Mouse (Mus musculus): ENCODE measurements around the gene C330021F23Rik. TPM values are rescaled to one million over a fixed set of nuclear protein-coding genes. Genes with fewer than 3 reads are reported as not detected.
A peak's percentile ranks its signal among the peaks of the same experiment; 100 is the strongest.

Gene C330021F23Rik
- polyA plus RNA-seq, 1 experiment from 2014 or later = 0.52 TPM

- Histone ChIP-seq H3K9me3 (replicated peaks) (no peaks in the 10 kb centered on the region), H3K9ac (replicated peaks) (0 out of 2 replicates have a peak within 1 kb of the TSS, but pooled peaks have one; percentile 5), H3K4me2 (no peak within 1 kb of the TSS), H3K27me3 (replicated peaks) (peaks cover 10% of the 10 kb centered on the region), H3K4me3 (replicated peaks) (no peak within 1 kb of the TSS), H3K4me1 (peaks cover 15% of the 10 kb centered on the region), H3K36me3 (no peaks in the 10 kb centered on the region), H3K27ac (replicated peaks) (no peak within 1 kb of the TSS)
- no peak for ATAC-seq (ENCODE audit: low FRiP score)
- 58% methylated on average over 1 of the region's 1 CpGs for WGBS
Measured at GRCm38 (mm10) chr8:3625445-3625844, 57.7 kb downstream of the C330021F23Rik start, which contains the start of gene Pcp2. Gene Pcp2, minus strand, starts transcription at chr8:3625545.

GRCm38 (mm10) chr8:3626971-3627370 lies 59.2 kb downstream of the C330021F23Rik start:
- H3K4me2 ChIP-seq = no peak overlapping the region
- peaks cover 20% of the 10 kb centered on the region for H3K4me1 ChIP-seq
- H3K27me3 ChIP-seq (replicated peaks) = peaks cover 10% of the 10 kb centered on the region
- H3K9me3 ChIP-seq (replicated peaks) = no peaks in the 10 kb centered on the region
- no peak overlapping the region for H3K9ac ChIP-seq (replicated peaks)
- H3K4me3 ChIP-seq (replicated peaks) = no peak overlapping the region
- H3K36me3 ChIP-seq = no peaks in the 10 kb centered on the region
- no peak for ATAC-seq (ENCODE audit: low FRiP score)
- no peak overlapping the region for H3K27ac ChIP-seq (replicated peaks)
- 65% methylated on average over 5 of the region's 5 CpGs for WGBS

GRCm38 (mm10) chr8:3628014-3628413 lies 60.2 kb downstream of the C330021F23Rik start:
- no peak overlapping the region for H3K27ac ChIP-seq (replicated peaks)
- peak; percentile 15; the same call in 1 of the 2 replicates for ATAC-seq (ENCODE audit: low FRiP score)
- no peak overlapping the region for H3K4me3 ChIP-seq (replicated peaks)
- H3K4me2 ChIP-seq = no peak overlapping the region
- peaks cover 13% of the 10 kb centered on the region for H3K4me1 ChIP-seq
- peaks cover 10% of the 10 kb centered on the region for H3K27me3 ChIP-seq (replicated peaks)
- no peaks in the 10 kb centered on the region for H3K36me3 ChIP-seq
- H3K9ac ChIP-seq (replicated peaks) = no peak overlapping the region
- H3K9me3 ChIP-seq (replicated peaks) = no peaks in the 10 kb centered on the region
- 26% methylated on average over 5 of the region's 5 CpGs for WGBS

GRCm38 (mm10) chr8:3630647-3631477 lies 63.1 kb downstream of the C330021F23Rik start, which contains the start of gene Stxbp2:
Gene Stxbp2, plus strand, starts transcription at chr8:3630955.
- ATAC-seq (ENCODE audit: low FRiP score) = peak; percentile 82
- 6% methylated on average over 47 of the region's 47 CpGs for WGBS
- H3K4me1 ChIP-seq = peaks cover 13% of the 10 kb centered on the region
- peak within 1 kb of the TSS; percentile 42 for H3K9ac ChIP-seq (replicated peaks)
- no peaks in the 10 kb centered on the region for H3K9me3 ChIP-seq (replicated peaks)
- H3K4me2 ChIP-seq = peak within 1 kb of the TSS; percentile 81
- H3K4me3 ChIP-seq (replicated peaks) = peak within 1 kb of the TSS; percentile 48
- H3K36me3 ChIP-seq = no peaks in the 10 kb centered on the region
- peaks cover 10% of the 10 kb centered on the region for H3K27me3 ChIP-seq (replicated peaks)
- H3K27ac ChIP-seq (replicated peaks) = no peak within 1 kb of the TSS

- no peaks in the 10 kb centered on the region for H3K9me3 ChIP-seq (replicated peaks)
- no peak for ATAC-seq (ENCODE audit: low FRiP score)
- peak overlapping the region; percentile 42; the same call in 1 of the 2 replicates for H3K9ac ChIP-seq (replicated peaks)
- peak overlapping the region; percentile 81 for H3K4me2 ChIP-seq
- peaks cover 10% of the 10 kb centered on the region for H3K27me3 ChIP-seq (replicated peaks)
- H3K4me3 ChIP-seq (replicated peaks) = peak overlapping the region; percentile 48
- H3K36me3 ChIP-seq = no peaks in the 10 kb centered on the region
- H3K4me1 ChIP-seq = peaks cover 13% of the 10 kb centered on the region
- H3K27ac ChIP-seq (replicated peaks) = no peak overlapping the region
- WGBS = 20% methylated on average over 8 of the region's 8 CpGs
Measured at GRCm38 (mm10) chr8:3631478-3631875, 63.7 kb downstream of the C330021F23Rik start.

Other genes with a start within 250 kb of the C330021F23Rik start
- 1.1 TPM in 1 of 2 replicates, not detected in the other for gene A430078G23Rik, start 214.6 kb upstream of the C330021F23Rik start, polyA plus RNA-seq (2015; fragmentation: Nextera tagmentation; extraction: Ambion mirVana)
- gene Arhgef18, start 175.0 kb upstream of the C330021F23Rik start, polyA plus RNA-seq (2015; fragmentation: Nextera tagmentation; extraction: Ambion mirVana) = 8.1 and 9.5 TPM in 2 replicates
- 4.0 and 5.7 TPM in 2 replicates for gene Pex11g, start 100.3 kb upstream of the C330021F23Rik start, polyA plus RNA-seq (2015; fragmentation: Nextera tagmentation; extraction: Ambion mirVana)
- gene Tex45, start 97.1 kb upstream of the C330021F23Rik start, polyA plus RNA-seq (2015; fragmentation: Nextera tagmentation; extraction: Ambion mirVana) = 0.50 and 0.61 TPM in 2 replicates
- gene Zfp358, start 74.9 kb upstream of the C330021F23Rik start, polyA plus RNA-seq (2015; fragmentation: Nextera tagmentation; extraction: Ambion mirVana) = 62.7 and 64.3 TPM in 2 replicates
- gene Mcoln1, start 67.5 kb upstream of the C330021F23Rik start, polyA plus RNA-seq (2015; fragmentation: Nextera tagmentation; extraction: Ambion mirVana) = 97.7 and 106 TPM in 2 replicates
- gene Pnpla6, start 52.6 kb upstream of the C330021F23Rik start, polyA plus RNA-seq (2015; fragmentation: Nextera tagmentation; extraction: Ambion mirVana) = 42.5 and 44.3 TPM in 2 replicates
- gene Camsap3, start 19.3 kb downstream of the C330021F23Rik start, polyA plus RNA-seq (2015; fragmentation: Nextera tagmentation; extraction: Ambion mirVana) = 37.6 and 41.3 TPM in 2 replicates
- 46.2 and 50.4 TPM in 2 replicates for gene Xab2, start 53.3 kb downstream of the C330021F23Rik start, polyA plus RNA-seq (2015; fragmentation: Nextera tagmentation; extraction: Ambion mirVana)
- gene Pet100, start 53.6 kb downstream of the C330021F23Rik start, polyA plus RNA-seq (2015; fragmentation: Nextera tagmentation; extraction: Ambion mirVana) = 86.0 and 90.1 TPM in 2 replicates
- gene Pcp2, start 57.6 kb downstream of the C330021F23Rik start, polyA plus RNA-seq (2015; fragmentation: Nextera tagmentation; extraction: Ambion mirVana) = 0.11 and 0.82 TPM in 2 replicates
- gene Stxbp2, start 63.0 kb downstream of the C330021F23Rik start, polyA plus RNA-seq (2015; fragmentation: Nextera tagmentation; extraction: Ambion mirVana) = 40.9 and 66.3 TPM in 2 replicates
- gene Retn, start 87.8 kb downstream of the C330021F23Rik start, polyA plus RNA-seq (2015; fragmentation: Nextera tagmentation; extraction: Ambion mirVana) = 0.27 and 0.56 TPM in 2 replicates
- gene Mcemp1, start 97.8 kb downstream of the C330021F23Rik start, polyA plus RNA-seq (2015; fragmentation: Nextera tagmentation; extraction: Ambion mirVana) = 0.23 and 0.28 TPM in 2 replicates
- gene Fcor, start 104.4 kb downstream of the C330021F23Rik start, polyA plus RNA-seq (2015; fragmentation: Nextera tagmentation; extraction: Ambion mirVana) = 21.7 and 22.8 TPM in 2 replicates
- 53.5 and 58.3 TPM in 2 replicates for gene Trappc5, start 108.3 kb downstream of the C330021F23Rik start, polyA plus RNA-seq (2015; fragmentation: Nextera tagmentation; extraction: Ambion mirVana)
- gene Fcer2a, start 126.2 kb downstream of the C330021F23Rik start, polyA plus RNA-seq (2015; fragmentation: Nextera tagmentation; extraction: Ambion mirVana) = 0.31 and 0.35 TPM in 2 replicates
- not detected in 2 replicates for gene Clec4g, start 152.7 kb downstream of the C330021F23Rik start, polyA plus RNA-seq (2015; fragmentation: Nextera tagmentation; extraction: Ambion mirVana)
- gene Cd209a, start 181.0 kb downstream of the C330021F23Rik start, polyA plus RNA-seq (2015; fragmentation: Nextera tagmentation; extraction: Ambion mirVana) = 0.28 TPM in 1 of 2 replicates, not detected in the other

All from neural tube, embryonic 15.5 days (tissue).